Mouse (Mus musculus) lung, embryonic 15.5 days (tissue): ENCODE measurements around the gene Cyb561. TPM values are rescaled to one million over a fixed set of nuclear protein-coding genes. Genes with fewer than 3 reads are reported as not detected.

Source experiments
- ATAC-seq: fragments of 200-750 bp; cut with Nextera tagmentation; 2 replicates; pipeline ENCODE4 v1.8.0; 2017; ENCODE audit warnings: moderate number of reproducible peaks, borderline replicate concordance; ENCODE audit not compliant: low FRiP score, low TSS enrichment; ENCODE audit errors: extremely low read depth
- H3K27ac ChIP-seq: fragments of 300-500 bp; sonication (generic); 2 replicates; pipeline ENCODE4 v1.5.1; 2015; ENCODE audit warnings: moderate library complexity, mild to moderate bottlenecking, inconsistent platforms
- H3K27me3 ChIP-seq: fragments of 300-500 bp; sonication (generic); 2 replicates; pipeline ENCODE4 v1.6.1; 2015; ENCODE audit warnings: inconsistent platforms
- H3K36me3 ChIP-seq: fragments of 300-500 bp; sonication (generic); 2 replicates; pipeline ENCODE4 v1.6.1; 2015; ENCODE audit warnings: inconsistent platforms
- H3K4me1 ChIP-seq: fragments of 300-500 bp; sonication (generic); 2 replicates; pipeline ENCODE4 v1.6.1; 2015; ENCODE audit warnings: inconsistent platforms
- H3K4me2 ChIP-seq: fragments of 300-500 bp; sonication (generic); 2 replicates; pipeline ENCODE4 v1.6.1; 2015; ENCODE audit warnings: inconsistent platforms, mild to moderate bottlenecking, moderate library complexity
- H3K4me3 ChIP-seq: fragments of 300-500 bp; sonication (generic); 2 replicates; pipeline ENCODE4 v1.5.1; 2015; ENCODE audit warnings: mild to moderate bottlenecking, inconsistent platforms
- H3K9ac ChIP-seq: fragments of 300-500 bp; sonication (generic); 2 replicates; pipeline ENCODE4 v1.6.1; 2015; ENCODE audit warnings: inconsistent platforms
- H3K9me3 ChIP-seq: fragments of 300-500 bp; sonication (generic); 2 replicates; pipeline ENCODE4 v1.6.1; 2016; ENCODE audit warnings: inconsistent platforms
- WGBS: fragments of 180-500 bp; shearing (Covaris S2); methylation state at CpG from one replicate; pipeline ENCODE4 v1.1.7; 2015; 5-methylcytosine and 5-hydroxymethylcytosine counted together
- polyA plus RNA-seq: library from polyadenylated mRNA; unstranded; fragments of >200 nt; fragmentation: Nextera tagmentation; extraction: Ambion mirVana; gene quantifications from 2 replicates; pipeline ENCODE4 v1.2.1, GENCODE M21; 2015

The Cyb561 gene
- polyA plus RNA-seq, 1 experiment from 2014 or later = 39.8 TPM

- Histone ChIP-seq H3K4me3 (no peak overlapping the region), H3K27me3 (no peaks in the 10 kb centered on the region), H3K27ac (no peak overlapping the region), H3K36me3 (no peaks in the 10 kb centered on the region), H3K9ac (no peak overlapping the region), H3K9me3 (no peaks in the 10 kb centered on the region), H3K4me1 (peaks cover 28% of the 10 kb centered on the region), H3K4me2 (no peak overlapping the region)
- ATAC-seq = no peak
- 56% methylated on average over 4 of the region's 4 CpGs for WGBS
Measured at GRCm38 (mm10) chr11:105950519-105950918, 2.6 kb downstream of the Cyb561 start.

- ATAC-seq = no peak
- Histone ChIP-seq H3K27ac (no peak overlapping the region), H3K27me3 (peaks cover 10% of the 10 kb centered on the region; the same call in 1 of the 2 replicates), H3K36me3 (no peaks in the 10 kb centered on the region), H3K9ac (no peak overlapping the region), H3K4me3 (no peak overlapping the region), H3K4me1 (peaks cover 45% of the 10 kb centered on the region), H3K9me3 (no peaks in the 10 kb centered on the region), H3K4me2 (no peak overlapping the region)
- 82% methylated on average over 2 of the region's 2 CpGs for WGBS
Measured at GRCm38 (mm10) chr11:105948255-105948654, 4.9 kb downstream of the Cyb561 start.

GRCm38 (mm10) chr11:105946694-105947154 lies 6.4 kb downstream of the Cyb561 start:
- WGBS = 27% methylated on average over 11 of the region's 11 CpGs
- Histone ChIP-seq H3K9ac (no peak overlapping the region), H3K4me1 (peaks cover 46% of the 10 kb centered on the region), H3K27me3 (peaks cover 15% of the 10 kb centered on the region; the same call in 1 of the 2 replicates), H3K4me2 (no peak overlapping the region), H3K36me3 (no peaks in the 10 kb centered on the region), H3K27ac (peak overlapping the region; percentile 95), H3K9me3 (no peaks in the 10 kb centered on the region), H3K4me3 (no peak overlapping the region)
- ATAC-seq = no peak

- H3K9ac ChIP-seq = 0 out of 2 replicates have a peak overlapping the region, but pooled peaks have one; percentile 58
- H3K27ac ChIP-seq = peak overlapping the region; percentile 95
- peaks cover 15% of the 10 kb centered on the region; the same call in 1 of the 2 replicates for H3K27me3 ChIP-seq
- H3K36me3 ChIP-seq = no peaks in the 10 kb centered on the region
- peaks cover 46% of the 10 kb centered on the region for H3K4me1 ChIP-seq
- H3K4me3 ChIP-seq = peak overlapping the region; percentile 67
- ATAC-seq = peak; percentile 21; the same call in 1 of the 2 replicates
- peak overlapping the region; percentile 96 for H3K4me2 ChIP-seq
- no peaks in the 10 kb centered on the region for H3K9me3 ChIP-seq
- WGBS = 51% methylated on average over 16 of the region's 16 CpGs
Measured at GRCm38 (mm10) chr11:105944770-105945672, 8.1 kb downstream of the Cyb561 start.

GRCm38 (mm10) chr11:105944126-105944621 lies 9.0 kb downstream of the Cyb561 start:
- WGBS = 2% methylated on average over 59 of the region's 59 CpGs
- Histone ChIP-seq H3K9me3 (no peaks in the 10 kb centered on the region), H3K4me3 (peak overlapping the region; percentile 67), H3K36me3 (no peaks in the 10 kb centered on the region), H3K27me3 (peaks cover 15% of the 10 kb centered on the region; the same call in 1 of the 2 replicates), H3K4me1 (peaks cover 46% of the 10 kb centered on the region), H3K4me2 (peak overlapping the region; percentile 96), H3K27ac (peak overlapping the region; percentile 95), H3K9ac (peak overlapping the region; percentile 58)
- peak; percentile 37; the same call in 1 of the 2 replicates for ATAC-seq

GRCm38 (mm10) chr11:105943133-105944102 lies 9.7 kb downstream of the Cyb561 start:
- peak overlapping the region; percentile 95 for H3K27ac ChIP-seq
- H3K9me3 ChIP-seq = no peaks in the 10 kb centered on the region
- peak overlapping the region; percentile 58 for H3K9ac ChIP-seq
- peaks cover 15% of the 10 kb centered on the region; the same call in 1 of the 2 replicates for H3K27me3 ChIP-seq
- H3K4me2 ChIP-seq = peak overlapping the region; percentile 96
- peaks cover 46% of the 10 kb centered on the region for H3K4me1 ChIP-seq
- no peaks in the 10 kb centered on the region for H3K36me3 ChIP-seq
- peak overlapping the region; percentile 67 for H3K4me3 ChIP-seq
- ATAC-seq = no peak
- 4% methylated on average over 46 of the region's 47 CpGs for WGBS

GRCm38 (mm10) chr11:105941973-105942372 lies 11.2 kb downstream of the Cyb561 start:
- Histone ChIP-seq H3K4me2 (no peak overlapping the region), H3K9me3 (no peaks in the 10 kb centered on the region), H3K36me3 (no peaks in the 10 kb centered on the region), H3K27me3 (peaks cover 15% of the 10 kb centered on the region; the same call in 1 of the 2 replicates), H3K4me1 (peaks cover 42% of the 10 kb centered on the region), H3K9ac (no peak overlapping the region), H3K27ac (no peak overlapping the region), H3K4me3 (no peak overlapping the region)
- ATAC-seq = no peak
- 70% methylated on average over 8 of the region's 8 CpGs for WGBS

GRCm38 (mm10) chr11:105938771-105939170 lies 14.4 kb downstream of the Cyb561 start:
- H3K4me1 ChIP-seq = peaks cover 24% of the 10 kb centered on the region
- no peak for ATAC-seq
- H3K4me2 ChIP-seq = no peak overlapping the region
- WGBS = 57% methylated on average over 9 of the region's 9 CpGs
- no peaks in the 10 kb centered on the region for H3K36me3 ChIP-seq
- no peak overlapping the region for H3K9ac ChIP-seq
- H3K4me3 ChIP-seq = no peak overlapping the region
- H3K9me3 ChIP-seq = no peaks in the 10 kb centered on the region
- peaks cover 9% of the 10 kb centered on the region; the same call in 1 of the 2 replicates for H3K27me3 ChIP-seq
- H3K27ac ChIP-seq = no peak overlapping the region

- no peaks in the 10 kb centered on the region for H3K36me3 ChIP-seq
- 92% methylated on average over 3 of the region's 3 CpGs for WGBS
- H3K4me3 ChIP-seq = no peak overlapping the region
- H3K27ac ChIP-seq = no peak overlapping the region
- peaks cover 17% of the 10 kb centered on the region for H3K4me1 ChIP-seq
- no peak for ATAC-seq
- no peak overlapping the region for H3K4me2 ChIP-seq
- no peak overlapping the region for H3K9ac ChIP-seq
- no peaks in the 10 kb centered on the region; the same call in 1 of the 2 replicates for H3K27me3 ChIP-seq
- H3K9me3 ChIP-seq = no peaks in the 10 kb centered on the region
Measured at GRCm38 (mm10) chr11:105936974-105937373, 16.2 kb downstream of the Cyb561 start.

- no peaks in the 10 kb centered on the region for H3K36me3 ChIP-seq
- H3K4me3 ChIP-seq = no peak overlapping the region
- H3K9ac ChIP-seq = no peak overlapping the region
- H3K27me3 ChIP-seq = no peaks in the 10 kb centered on the region
- H3K9me3 ChIP-seq = no peaks in the 10 kb centered on the region
- no peak for ATAC-seq
- peaks cover 17% of the 10 kb centered on the region for H3K4me1 ChIP-seq
- no peak overlapping the region for H3K4me2 ChIP-seq
- no peak overlapping the region for H3K27ac ChIP-seq
- 83% methylated on average over 6 of the region's 6 CpGs for WGBS
Measured at GRCm38 (mm10) chr11:105936200-105936599, 16.9 kb downstream of the Cyb561 start.

GRCm38 (mm10) chr11:105935496-105935895 lies 17.6 kb downstream of the Cyb561 start:
- Histone ChIP-seq H3K27ac (no peak overlapping the region), H3K9ac (no peak overlapping the region), H3K4me2 (no peak overlapping the region), H3K9me3 (no peaks in the 10 kb centered on the region), H3K4me3 (no peak overlapping the region), H3K36me3 (no peaks in the 10 kb centered on the region), H3K27me3 (no peaks in the 10 kb centered on the region), H3K4me1 (peaks cover 17% of the 10 kb centered on the region)
- 80% methylated on average over 8 of the region's 8 CpGs for WGBS
- ATAC-seq = no peak
